9 mouse cellular contexts compared by ENCODE assay signal in genomic region chr5:103355372-103356300, GRCm38 (mm10).
DNase-seq lines count a peak whose midpoint lies in the region; ATAC-seq and TF ChIP-seq lines count a peak whose summit lies in the region.
"Had no signal": no experiment of that assay in that cellular context is flagged by ENCODE, and none has a peak within 500 bp of the region (broad histone marks: within the 10 kb centered on the region; RNA-seq: fewer than 3 reads in every experiment).

No protein-coding gene starts in this region.

- H3K4me3 ChIP-seq in lung, adult 2 months (replicated peaks; ENCODE audit: extremely low read depth, low read depth, low read length), result no peak overlapping the region
- H3K4me3 ChIP-seq in embryonic facial prominence, embryonic 15.5 days (replicated peaks), result peak overlapping the region; percentile 35
- H3K4me3 ChIP-seq in midbrain, embryonic 13.5 days (replicated peaks), result peak overlapping the region; percentile 22
- H3K4me3 ChIP-seq: erythroblast, embryonic 14.5 days had no signal

- peak overlapping the region; percentile 42 for H3K4me2 ChIP-seq in embryonic facial prominence, embryonic 15.5 days (replicated peaks)
- peak overlapping the region; percentile 50 for H3K4me2 ChIP-seq in midbrain, embryonic 13.5 days (replicated peaks)

- intact Hi-C loops in left cerebral cortex, postnatal 25 days (cut with DNase I), result loop anchor here (1.0 to 5.0 kb wide), 4 partner anchors 101 to 462 kb away; no protein-coding TSS in a partner anchor

- ATAC-seq in embryonic facial prominence, embryonic 15.5 days (ENCODE audit: insufficient number of reproducible peaks, low FRiP score, low TSS enrichment, low read depth), result no peak
- 0 out of 2 replicates have a peak, but pooled peaks have one; percentile 43 for ATAC-seq in midbrain, embryonic 13.5 days

- no peak for TF ChIP-seq POLR2A in lung, adult 2 months (IDR thresholded peaks at IDR 0.05; ENCODE audit: borderline replicate concordance, extremely low read depth, low read depth, low read length)

- H3K4me1 ChIP-seq in lung, adult 2 months (ENCODE audit: control insufficient read depth, insufficient read depth, low read length), result peaks cover 4% of the 10 kb centered on the region; the same call in 1 of the 2 replicates
- H3K4me1 ChIP-seq in embryonic facial prominence, embryonic 15.5 days, result no peaks in the 10 kb centered on the region
- peaks cover 8% of the 10 kb centered on the region for H3K4me1 ChIP-seq in midbrain, embryonic 13.5 days (replicated peaks)

- H3K9ac ChIP-seq in embryonic facial prominence, embryonic 15.5 days, result no peak overlapping the region
- H3K9ac ChIP-seq in midbrain, embryonic 13.5 days (replicated peaks), result no peak overlapping the region; the same call in 1 of the 2 replicates

- WGBS in lung, adult 2 months, result 35% methylated on average over 21 of the region's 21 CpGs
- 37% methylated on average over 21 of the region's 21 CpGs for WGBS in embryonic facial prominence, embryonic 15.5 days
- 12% methylated on average over 21 of the region's 21 CpGs for WGBS in midbrain, embryonic 13.5 days

- no peak overlapping the region for H3K27ac ChIP-seq in embryonic facial prominence, embryonic 15.5 days (replicated peaks)
- H3K27ac ChIP-seq in midbrain, embryonic 13.5 days, result no peak overlapping the region

- H3K36me3 ChIP-seq in embryonic facial prominence, embryonic 15.5 days, result no peaks in the 10 kb centered on the region
- no peaks in the 10 kb centered on the region for H3K36me3 ChIP-seq in midbrain, embryonic 13.5 days

- TF ChIP-seq CTCF in lung, adult 2 months (IDR thresholded peaks at IDR 0.05; ENCODE audit: insufficient read depth, low read length), result peak; percentile 76

- no peak for DNase-seq in lung, adult 2 months
- DNase-seq in lung, postnatal 25 days (ENCODE audit: low spot score), result no peak
- peak; percentile 74 for DNase-seq in adrenal gland, postnatal 10 days
- peak; percentile 70 for DNase-seq in heart, postnatal 4 days
- DNase-seq in left cerebral cortex, postnatal 25 days (ENCODE audit: low spot score in 2 of 2), result peak; percentile 46 to 62
- DNase-seq in thymus, postnatal 25 days, result peak; percentile 54

- no peaks in the 10 kb centered on the region for H3K27me3 ChIP-seq in embryonic facial prominence, embryonic 15.5 days
- H3K27me3 ChIP-seq in midbrain, embryonic 13.5 days, result no peaks in the 10 kb centered on the region

- H3K9me3 ChIP-seq in embryonic facial prominence, embryonic 15.5 days (replicated peaks), result no peaks in the 10 kb centered on the region
- peaks cover 14% of the 10 kb centered on the region; the same call in 1 of the 2 replicates for H3K9me3 ChIP-seq in midbrain, embryonic 13.5 days

Comparison
In these comparisons a context has a peak if more than half of its experiments do, and no peak if none do; other contexts are left out.
1. DNase-seq: peak in adrenal gland, postnatal 10 days (single experiment), heart, postnatal 4 days (single experiment), left cerebral cortex, postnatal 25 days (2 of 2) and thymus, postnatal 25 days (single experiment); none in lung, adult 2 months (single experiment) and lung, postnatal 25 days (single experiment).